Mouse (Mus musculus): ENCODE data around the gene Emx1. TPM values are rescaled to one million over a fixed set of nuclear protein-coding genes. Genes with fewer than 3 reads are reported as not detected.
A peak's percentile ranks its signal among the peaks of the same experiment; 100 is the strongest.

Gene Emx1
- polyA plus RNA-seq, 1 experiment, result 46.4 TPM

GRCm38 (mm10) chr6:85237595-85238337 is 50.5 kb downstream of the Emx1 start:
- Histone ChIP-seq H3K4me3 (ENCODE audit: insufficient read depth, low read length) (no peak overlapping the region), H3K4me1 (ENCODE audit: control insufficient read depth, insufficient read depth, low read length) (peaks cover 6% of the 10 kb centered on the region), H3K27ac (ENCODE audit: insufficient read depth, low read length) (no peak overlapping the region)
- TF ChIP-seq CTCF (IDR thresholded peaks at IDR 0.05; ENCODE audit: extremely low read depth, insufficient read depth, low read length) (no peak), POLR2A (IDR thresholded peaks at IDR 0.05; ENCODE audit: extremely low read depth, insufficient read depth, low read length) (no peak)

GRCm38 (mm10) chr6:85239044-85239489 is 51.8 kb downstream of the Emx1 start:
- Histone ChIP-seq H3K4me1 (ENCODE audit: control insufficient read depth, insufficient read depth, low read length) (peaks cover 6% of the 10 kb centered on the region), H3K27ac (ENCODE audit: insufficient read depth, low read length) (no peak overlapping the region), H3K4me3 (ENCODE audit: insufficient read depth, low read length) (no peak overlapping the region)
- TF ChIP-seq POLR2A (IDR thresholded peaks at IDR 0.05; ENCODE audit: extremely low read depth, insufficient read depth, low read length) (no peak), CTCF (IDR thresholded peaks at IDR 0.05; ENCODE audit: extremely low read depth, insufficient read depth, low read length) (peak; percentile 63)

GRCm38 (mm10) chr6:85249821-85250220 is 62.6 kb downstream of the Emx1 start:
- TF ChIP-seq CTCF (IDR thresholded peaks at IDR 0.05; ENCODE audit: extremely low read depth, insufficient read depth, low read length) (no peak), POLR2A (IDR thresholded peaks at IDR 0.05; ENCODE audit: extremely low read depth, insufficient read depth, low read length) (no peak)
- H3K4me1 ChIP-seq (ENCODE audit: control insufficient read depth, insufficient read depth, low read length), result peaks cover 8% of the 10 kb centered on the region; the same call in 1 of the 2 replicates
- no peak overlapping the region for H3K4me3 ChIP-seq (ENCODE audit: insufficient read depth, low read length)
- H3K27ac ChIP-seq (ENCODE audit: insufficient read depth, low read length), result no peak overlapping the region

- TF ChIP-seq CTCF (IDR thresholded peaks at IDR 0.05; ENCODE audit: extremely low read depth, insufficient read depth, low read length), result no peak
- TF ChIP-seq POLR2A (IDR thresholded peaks at IDR 0.05; ENCODE audit: extremely low read depth, insufficient read depth, low read length), result no peak
- Histone ChIP-seq H3K27ac (ENCODE audit: insufficient read depth, low read length) (no peak overlapping the region), H3K4me1 (ENCODE audit: control insufficient read depth, insufficient read depth, low read length) (peaks cover 8% of the 10 kb centered on the region; the same call in 1 of the 2 replicates), H3K4me3 (ENCODE audit: insufficient read depth, low read length) (no peak overlapping the region)
Observed at GRCm38 (mm10) chr6:85250811-85251241, 63.6 kb downstream of the Emx1 start.

- no peak overlapping the region for H3K4me3 ChIP-seq (ENCODE audit: insufficient read depth, low read length)
- no peak for TF ChIP-seq POLR2A (IDR thresholded peaks at IDR 0.05; ENCODE audit: extremely low read depth, insufficient read depth, low read length)
- TF ChIP-seq CTCF (IDR thresholded peaks at IDR 0.05; ENCODE audit: extremely low read depth, insufficient read depth, low read length), result no peak
- peaks cover 8% of the 10 kb centered on the region; the same call in 1 of the 2 replicates for H3K4me1 ChIP-seq (ENCODE audit: control insufficient read depth, insufficient read depth, low read length)
- H3K27ac ChIP-seq (ENCODE audit: insufficient read depth, low read length), result no peak overlapping the region
Observed at GRCm38 (mm10) chr6:85252251-85253058, 65.2 kb downstream of the Emx1 start.

GRCm38 (mm10) chr6:85253275-85253674 is 66.0 kb downstream of the Emx1 start:
- peaks cover 8% of the 10 kb centered on the region; the same call in 1 of the 2 replicates for H3K4me1 ChIP-seq (ENCODE audit: control insufficient read depth, insufficient read depth, low read length)
- no peak for TF ChIP-seq POLR2A (IDR thresholded peaks at IDR 0.05; ENCODE audit: extremely low read depth, insufficient read depth, low read length)
- TF ChIP-seq CTCF (IDR thresholded peaks at IDR 0.05; ENCODE audit: extremely low read depth, insufficient read depth, low read length), result no peak
- no peak overlapping the region for H3K4me3 ChIP-seq (ENCODE audit: insufficient read depth, low read length)
- H3K27ac ChIP-seq (ENCODE audit: insufficient read depth, low read length), result no peak overlapping the region

Other genes starting within 250 kb of the Emx1 start
- gene Exoc6b, start 117.9 kb upstream of the Emx1 start, polyA plus RNA-seq (2012; rRNA removed), result 38.3 and 39.1 TPM in 2 replicates
- gene Spr, start 49.7 kb upstream of the Emx1 start, polyA plus RNA-seq (2012; rRNA removed), result 15.3 and 18.5 TPM in 2 replicates
- 163 and 164 TPM in 2 replicates for gene Sfxn5, start 146.0 kb downstream of the Emx1 start, polyA plus RNA-seq (2012; rRNA removed)
- gene Rab11fip5, start 187.2 kb downstream of the Emx1 start, polyA plus RNA-seq (2012; rRNA removed), result 46.6 and 48.5 TPM in 2 replicates
- not detected in 2 replicates for gene Noto, start 236.4 kb downstream of the Emx1 start, polyA plus RNA-seq (2012; rRNA removed)
- 66.9 and 79.9 TPM in 2 replicates for gene Smyd5, start 244.6 kb downstream of the Emx1 start, polyA plus RNA-seq (2012; rRNA removed)